Mouse (Mus musculus) adrenal gland (tissue): Measurements from ENCODE around the gene Frmpd1.

Experiments used
- intact Hi-C: fragments of 180-260 bp; cut with DNase I; formaldehyde crosslinking; loops from one replicate; pipeline ENCODE4 v1.15.1; 2025

Frmpd1 gene

GRCm38 (mm10) chr4:45230263-45230662, 45.6 kb downstream of the Frmpd1 start:
- intact Hi-C loops = no loop called here

DNA sequence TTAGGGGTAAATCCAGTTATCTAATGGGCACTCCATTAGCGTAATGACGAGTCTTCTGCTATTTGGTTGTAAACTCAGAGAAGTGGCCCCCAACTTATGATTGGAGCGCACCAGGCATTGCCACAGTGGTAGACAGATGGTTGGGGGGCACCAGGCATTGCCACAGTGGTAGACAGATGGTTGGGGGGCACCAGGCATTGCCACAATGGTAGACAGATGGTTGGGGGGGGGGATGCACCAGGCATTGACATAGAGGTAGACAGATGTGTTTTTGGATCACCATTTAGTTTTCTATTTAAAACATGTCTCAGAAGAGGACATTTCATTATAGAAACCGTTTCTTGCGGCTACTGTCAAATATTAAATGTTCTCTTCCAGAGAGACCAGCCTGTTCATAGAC, 53.6 kb downstream of the Frmpd1 start:
- intact Hi-C loops = no loop called here

DNA sequence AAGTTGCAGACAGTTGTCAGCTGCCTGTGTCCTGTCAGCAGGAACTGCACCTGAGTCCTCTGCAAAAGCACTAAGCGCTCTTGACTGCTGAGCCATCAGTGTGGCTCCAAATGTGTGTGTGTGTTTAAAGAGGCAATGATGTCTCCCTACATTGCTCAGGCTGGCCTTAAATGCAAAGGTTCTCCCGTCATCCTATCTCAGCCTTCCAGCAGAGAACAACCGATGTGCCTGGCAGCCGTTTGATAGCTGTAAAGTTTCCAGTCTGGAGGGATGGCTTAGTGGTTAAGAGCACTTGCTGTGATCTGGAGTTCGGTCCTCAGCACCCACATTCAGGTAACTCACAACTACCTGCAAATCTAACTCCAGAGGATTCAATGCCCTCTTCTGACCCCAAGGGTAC, 56.7 kb downstream of the Frmpd1 start:
- intact Hi-C loops = no loop called here

DNA sequence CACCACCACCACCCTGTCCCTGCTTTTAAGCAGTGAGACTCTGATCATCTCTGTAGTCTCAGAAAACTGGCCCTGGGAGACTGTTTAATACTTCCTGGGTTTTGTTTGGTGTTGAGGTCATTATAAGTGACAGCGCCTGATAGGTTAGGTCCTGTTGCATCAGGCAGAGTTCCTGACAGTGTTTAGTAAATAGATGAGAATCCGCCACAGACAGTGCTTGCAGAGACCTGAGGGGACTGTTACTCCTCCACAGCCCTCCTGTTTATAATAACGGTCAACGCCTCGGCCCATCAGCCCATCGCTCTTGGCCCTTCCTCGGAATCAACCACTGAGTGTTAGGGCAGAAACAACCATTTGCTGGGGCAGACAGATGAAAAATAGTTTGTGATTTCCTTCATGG, 57.5 kb downstream of the Frmpd1 start:
- intact Hi-C loops = no loop called here

DNA sequence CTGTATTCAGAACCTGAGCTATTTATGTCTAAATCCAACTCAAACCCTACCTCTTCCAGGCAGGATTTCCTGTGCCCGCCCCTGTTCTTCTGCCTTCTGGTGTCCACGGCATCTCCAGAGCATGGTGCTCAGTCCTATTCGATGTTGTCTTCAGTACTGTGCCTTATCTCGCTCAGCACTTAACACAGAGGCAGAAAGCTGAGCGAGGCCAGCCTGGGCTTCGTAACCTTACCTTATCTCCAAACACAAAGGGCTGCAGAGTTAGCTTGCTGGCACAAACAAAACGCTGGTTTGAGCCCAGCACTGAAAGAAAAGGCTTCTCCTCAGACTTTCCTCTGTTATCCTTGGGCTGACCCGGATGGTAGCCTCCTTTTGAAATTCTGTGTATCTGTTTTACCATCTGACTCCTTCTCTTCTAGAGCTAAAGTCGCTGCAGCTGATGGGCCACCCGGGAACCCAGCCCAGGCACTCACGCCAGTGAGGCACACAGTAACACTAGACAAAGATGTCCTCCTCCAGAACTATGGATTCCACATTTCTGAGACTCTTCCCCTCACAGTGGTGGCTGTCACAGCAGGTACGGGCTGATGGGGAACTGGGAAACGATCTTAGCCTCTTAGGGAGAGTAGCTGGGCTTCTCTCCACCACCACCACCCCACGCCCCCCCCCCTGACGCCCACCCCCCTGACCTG, 58.7 kb downstream of the Frmpd1 start:
- intact Hi-C loops = no loop called here

DNA sequence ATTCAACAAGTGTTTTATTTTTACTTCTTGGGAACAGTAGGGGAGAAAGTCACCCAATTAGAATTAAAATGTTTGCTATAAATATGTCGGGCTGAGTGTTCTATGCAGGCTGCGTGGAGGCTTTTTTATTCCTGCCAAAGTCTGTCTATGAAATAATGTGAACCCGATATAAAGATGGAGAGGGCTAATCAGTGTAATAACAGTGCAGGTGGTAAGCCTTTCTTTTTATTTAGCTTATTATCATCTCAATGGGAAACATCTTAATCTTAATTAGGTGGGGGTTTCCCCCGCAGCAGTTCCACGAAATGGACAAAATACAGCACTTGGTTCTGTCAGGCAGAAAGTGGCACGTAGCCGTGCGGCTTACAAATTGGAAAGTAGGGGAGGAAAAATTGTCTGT, 66.6 kb downstream of the Frmpd1 start:
- intact Hi-C loops = no loop called here

DNA sequence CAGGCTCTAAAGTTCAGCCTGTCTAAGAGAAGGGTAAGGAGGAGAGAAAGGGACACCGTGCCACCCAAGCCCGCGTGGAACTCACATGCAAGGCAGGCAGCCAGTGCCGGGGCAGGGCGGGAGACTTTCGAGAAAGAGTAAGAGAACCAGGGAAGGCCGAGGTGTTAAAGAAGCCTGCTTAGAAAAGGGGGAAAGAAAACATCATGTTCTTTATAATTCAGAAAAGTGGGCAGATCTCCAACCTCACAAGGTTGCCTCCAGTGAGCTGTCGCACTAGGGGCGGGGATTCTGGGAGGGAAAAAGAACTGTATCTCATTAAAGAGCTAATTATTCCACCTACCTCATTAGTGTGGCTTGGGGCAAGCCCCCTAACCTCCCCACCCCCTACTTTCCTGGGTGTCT, 68.2 kb downstream of the Frmpd1 start:
- intact Hi-C loops = no loop called here

GRCm38 (mm10) chr4:45253839-45254601, 69.3 kb downstream of the Frmpd1 start:
- intact Hi-C loops = no loop called here

GRCm38 (mm10) chr4:45259232-45259832, 74.7 kb downstream of the Frmpd1 start:
- intact Hi-C loops = no loop called here

GRCm38 (mm10) chr4:45261551-45261950, 76.9 kb downstream of the Frmpd1 start:
- intact Hi-C loops = no loop called here

DNA sequence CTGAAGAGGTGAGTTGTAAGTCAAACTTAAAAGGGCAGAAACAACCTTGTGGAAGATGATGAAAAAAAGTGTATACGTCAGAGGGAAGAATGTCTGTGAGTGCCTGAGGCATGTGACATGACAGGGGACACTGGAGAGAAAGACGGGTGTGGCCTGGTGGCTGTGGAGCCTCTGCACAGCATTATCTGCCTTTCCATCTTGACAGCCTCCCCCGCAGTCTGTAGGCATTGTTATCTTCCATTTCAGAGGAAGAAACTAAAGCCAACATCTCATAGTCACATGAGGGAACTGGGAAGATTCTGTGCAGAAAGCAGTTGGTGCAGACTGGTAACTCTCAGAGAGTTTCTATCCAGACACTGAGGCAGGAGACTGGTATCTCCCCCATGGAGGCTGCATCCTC, 83.2 kb downstream of the Frmpd1 start:
- intact Hi-C loops = no loop called here

DNA sequence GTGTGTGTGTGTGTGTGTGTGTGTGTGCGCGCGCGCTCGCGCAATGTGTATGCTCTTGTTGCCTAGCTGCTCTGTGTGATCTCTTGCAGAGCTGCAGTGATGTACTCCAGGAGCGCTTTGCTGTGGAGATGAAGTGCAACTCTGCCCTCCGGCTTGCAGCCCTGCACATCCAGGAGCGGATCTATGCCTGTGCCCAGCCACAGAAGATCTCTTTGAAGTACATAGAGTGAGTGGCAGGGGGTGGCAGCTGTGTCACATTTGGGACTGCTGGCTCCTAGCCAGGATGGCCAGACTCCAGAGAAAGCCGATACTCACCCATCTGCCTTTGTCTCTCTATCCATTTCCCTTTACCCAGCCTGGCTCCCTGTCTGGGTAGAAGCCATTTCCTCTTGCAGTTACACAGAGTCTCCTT, 86.4 kb downstream of the Frmpd1 start:
- intact Hi-C loops = no loop called here

DNA sequence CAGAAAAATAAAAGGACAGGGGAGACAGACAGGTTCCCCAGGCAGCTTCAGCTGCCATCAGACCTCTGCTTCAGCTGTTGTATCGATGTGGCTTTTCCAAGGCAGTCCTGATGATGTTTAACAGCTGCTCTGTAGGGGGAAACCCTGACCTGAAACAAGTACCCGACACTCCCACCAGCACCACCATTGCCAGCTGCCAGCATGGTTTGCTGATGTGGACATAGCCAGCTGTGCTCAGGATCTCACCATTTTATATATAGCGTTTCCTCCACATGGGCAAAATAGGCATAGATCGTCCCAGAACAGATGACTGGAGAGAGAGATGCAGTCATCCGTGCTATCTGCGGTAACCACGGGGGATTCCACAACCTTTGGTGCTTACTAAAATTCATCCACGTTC, 91.1 kb downstream of the Frmpd1 start:
- intact Hi-C loops = loop anchor here (5.0 kb wide), 1 partner anchor 163 kb away; no protein-coding TSS in a partner anchor

DNA sequence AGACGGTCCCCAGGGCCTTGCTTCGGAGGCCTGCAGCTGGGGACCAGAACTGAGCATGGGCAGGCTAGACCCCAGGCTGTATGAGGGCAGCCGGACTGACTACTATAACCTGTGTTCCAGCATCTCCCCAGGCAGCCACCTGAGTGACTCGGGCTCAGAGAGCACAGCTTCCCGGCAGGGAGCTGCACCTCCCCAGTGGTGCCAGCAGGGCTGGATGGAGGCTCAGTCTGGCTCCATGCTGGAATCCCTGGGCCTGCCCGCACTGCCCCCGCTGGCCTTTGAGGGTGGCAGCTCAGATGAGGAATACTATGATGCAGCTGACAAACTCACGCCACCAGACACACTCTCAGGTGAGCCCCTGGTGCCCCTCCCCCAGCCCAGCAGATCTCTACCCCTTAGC, 94.6 kb downstream of the Frmpd1 start:
- intact Hi-C loops = loop anchor here (5.0 kb wide), 1 partner anchor 167 kb away; no protein-coding TSS in a partner anchor

- intact Hi-C loops = loop anchor here (1.0 to 5.0 kb wide), 4 partner anchors 115 to 262 kb away; partner anchors contain the start of gene Polr1e
Observed at GRCm38 (mm10) chr4:45279981-45280548, 95.4 kb downstream of the Frmpd1 start.

DNA sequence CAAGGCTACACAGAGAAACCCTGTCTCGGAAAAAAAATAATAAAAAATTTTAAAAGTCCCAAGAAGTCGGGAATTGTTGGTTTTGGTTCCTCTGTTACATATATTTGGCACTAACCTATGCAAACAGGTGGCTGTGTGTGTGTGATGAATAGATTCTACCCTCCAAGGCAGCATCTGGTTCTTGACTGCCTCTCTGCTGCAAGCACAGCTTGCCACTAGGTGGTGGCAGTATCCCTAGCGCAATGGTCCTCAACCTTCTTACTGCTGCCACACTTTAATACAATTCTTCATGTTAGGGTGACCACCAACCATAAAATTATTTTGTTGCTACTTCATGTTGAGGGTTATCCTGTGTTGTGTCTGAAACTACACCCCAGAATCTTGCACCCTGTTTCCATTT, 101.6 kb downstream of the Frmpd1 start:
- intact Hi-C loops = no loop called here

- intact Hi-C loops = no loop called here
Observed at GRCm38 (mm10) chr4:45287906-45288305, 103.2 kb downstream of the Frmpd1 start.

- intact Hi-C loops = no loop called here
Observed at GRCm38 (mm10) chr4:45296662-45297564, 112.2 kb downstream of the Frmpd1 start, which contains the start of gene Trmt10b. Gene Trmt10b (plus strand): TSS chr4:45297127.

- intact Hi-C loops = no loop called here
Observed at GRCm38 (mm10) chr4:45305536-45305935, 120.9 kb downstream of the Frmpd1 start.

DNA sequence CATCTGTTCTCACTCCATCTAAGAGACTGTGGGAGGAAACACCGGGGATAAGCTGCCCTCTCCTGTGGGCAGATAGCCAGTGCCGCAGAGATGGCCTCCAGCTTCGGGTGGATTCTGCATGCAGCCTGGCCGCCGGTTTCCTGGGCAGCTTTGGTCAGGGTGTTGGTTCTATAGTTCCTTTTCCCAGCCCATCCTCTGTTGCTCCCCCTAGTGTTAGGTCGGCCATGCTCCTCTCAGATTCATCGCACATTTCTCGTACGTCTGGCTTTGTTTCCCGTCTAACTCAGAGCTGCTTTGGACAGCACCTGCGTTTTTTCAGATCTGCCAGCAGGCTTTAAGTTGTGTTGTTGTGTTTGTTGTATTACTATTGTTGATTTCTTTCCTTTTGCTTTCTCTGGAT, 123.4 kb downstream of the Frmpd1 start:
- intact Hi-C loops = no loop called here

GRCm38 (mm10) chr4:45308606-45309005, 123.9 kb downstream of the Frmpd1 start:
- intact Hi-C loops = no loop called here
